Mouse (Mus musculus) hindbrain, embryonic 12.5 days (tissue): ENCODE measurements around the gene Slc25a51. TPM values are rescaled to one million over a fixed set of nuclear protein-coding genes. Genes with fewer than 3 reads are reported as not detected.
"Not testable (repeated sequence)": the region's sequence is repeated elsewhere in the genome, so short reads cannot be mapped to it uniquely, and the experiment has no call there.

Experiments used
- ATAC-seq: fragments of 200-750 bp; cut with Nextera tagmentation; 2 replicates; pipeline ENCODE4 v1.8.0; 2017; ENCODE audit warnings: moderate TSS enrichment; ENCODE audit not compliant: low FRiP score
- H3K27ac ChIP-seq: fragments of 300-500 bp; sonication (generic); 2 replicates; pipeline ENCODE4 v1.5.1; 2016; ENCODE audit warnings: mild to moderate bottlenecking
- H3K27me3 ChIP-seq: fragments of 300-500 bp; sonication (generic); 2 replicates; pipeline ENCODE4 v1.6.1; 2016; ENCODE audit warnings: mild to moderate bottlenecking
- H3K36me3 ChIP-seq: fragments of 300-500 bp; sonication (generic); 2 replicates; pipeline ENCODE4 v1.6.1; 2016; ENCODE audit warnings: mild to moderate bottlenecking
- H3K4me1 ChIP-seq: fragments of 300-500 bp; sonication (generic); 2 replicates; pipeline ENCODE4 v1.6.1; 2016
- H3K4me2 ChIP-seq: fragments of 300-500 bp; sonication (generic); replicated peaks from 2 replicates; pipeline ENCODE4 v1.6.1; 2016; ENCODE audit warnings: mild to moderate bottlenecking
- H3K4me3 ChIP-seq: fragments of 300-500 bp; sonication (generic); 2 replicates; pipeline ENCODE4 v1.5.1; 2016; ENCODE audit warnings: mild to moderate bottlenecking
- H3K9ac ChIP-seq: fragments of 300-500 bp; sonication (generic); 2 replicates; pipeline ENCODE4 v1.6.1; 2016; ENCODE audit warnings: mild to moderate bottlenecking, moderate library complexity
- H3K9me3 ChIP-seq: fragments of 300-500 bp; sonication (generic); replicated peaks from 2 replicates; pipeline ENCODE4 v1.6.1; 2016; ENCODE audit warnings: mild to moderate bottlenecking
- WGBS: fragments of 180-500 bp; shearing (Covaris S2); methylation state at CpG from one replicate; pipeline ENCODE4 v1.1.7; 2016; 5-methylcytosine and 5-hydroxymethylcytosine counted together
- polyA plus RNA-seq: library from polyadenylated mRNA; unstranded; fragments of >200 nt; fragmentation: Nextera tagmentation; extraction: Ambion mirVana; gene quantifications from 2 replicates; pipeline ENCODE4 v1.2.1, GENCODE M21; 2016

Slc25a51 gene
- polyA plus RNA-seq, 1 experiment from 2014 or later = 82.7 TPM

GRCm38 (mm10) chr4:45407001-45407702, 1.4 kb downstream of the Slc25a51 start:
- Histone ChIP-seq H3K36me3 (peaks cover 28% of the 10 kb centered on the region), H3K4me3 (peak overlapping the region; percentile 86), H3K9ac (peak overlapping the region; percentile 95), H3K9me3 (no peaks in the 10 kb centered on the region), H3K4me1 (peaks cover 25% of the 10 kb centered on the region), H3K4me2 (peak overlapping the region; percentile 81), H3K27me3 (peaks cover 5% of the 10 kb centered on the region; the same call in 1 of the 2 replicates), H3K27ac (no peak overlapping the region; the same call in 1 of the 2 replicates)
- no peak for ATAC-seq
- 76% methylated on average over 5 of the region's 5 CpGs for WGBS

GRCm38 (mm10) chr4:45406397-45406796, 2.2 kb downstream of the Slc25a51 start:
- Histone ChIP-seq H3K27ac (no peak overlapping the region), H3K27me3 (peaks cover 5% of the 10 kb centered on the region; the same call in 1 of the 2 replicates), H3K4me2 (peak overlapping the region; percentile 81), H3K4me3 (peak overlapping the region; percentile 13; the same call in 1 of the 2 replicates), H3K9me3 (no peaks in the 10 kb centered on the region), H3K9ac (no peak overlapping the region), H3K4me1 (peaks cover 25% of the 10 kb centered on the region), H3K36me3 (peaks cover 33% of the 10 kb centered on the region)
- WGBS = 61% methylated on average over 7 of the region's 7 CpGs
- no peak for ATAC-seq

- no peak overlapping the region for H3K4me2 ChIP-seq
- H3K9ac ChIP-seq = no peak overlapping the region; the same call in 1 of the 2 replicates
- H3K27ac ChIP-seq = no peak overlapping the region
These were observed 3.3 kb downstream of the Slc25a51 start for GRCm38 (mm10) chr4:45405315-45405714.

GRCm38 (mm10) chr4:45404086-45404485, 4.5 kb downstream of the Slc25a51 start:
- Histone ChIP-seq H3K4me1 (peaks cover 23% of the 10 kb centered on the region), H3K4me2 (no peak overlapping the region), H3K36me3 (peaks cover 52% of the 10 kb centered on the region), H3K9me3 (no peaks in the 10 kb centered on the region), H3K9ac (no peak overlapping the region), H3K27me3 (no peaks in the 10 kb centered on the region), H3K4me3 (no peak overlapping the region), H3K27ac (no peak overlapping the region)
- no peak for ATAC-seq
- 94% methylated on average over 7 of the region's 7 CpGs for WGBS

More at GRCm38 (mm10) chr4:45405315-45405714, 3.3 kb downstream of the Slc25a51 start:
- ATAC-seq = no peak
- Histone ChIP-seq H3K9me3 (no peaks in the 10 kb centered on the region), H3K27me3 (no peaks in the 10 kb centered on the region), H3K4me1 (peaks cover 25% of the 10 kb centered on the region), H3K4me3 (no peak overlapping the region), H3K36me3 (peaks cover 39% of the 10 kb centered on the region)
- WGBS = 69% methylated on average over 7 of the region's 7 CpGs

- Histone ChIP-seq H3K36me3 (peaks cover 58% of the 10 kb centered on the region), H3K4me1 (peaks cover 21% of the 10 kb centered on the region), H3K4me2 (no peak overlapping the region), H3K27ac (no peak overlapping the region), H3K9me3 (no peaks in the 10 kb centered on the region), H3K4me3 (no peak overlapping the region), H3K9ac (no peak overlapping the region), H3K27me3 (no peaks in the 10 kb centered on the region)
- 92% methylated on average over 7 of the region's 7 CpGs for WGBS
- ATAC-seq = no peak
These were observed 5.1 kb downstream of the Slc25a51 start for GRCm38 (mm10) chr4:45403499-45403878.

GRCm38 (mm10) chr4:45402878-45403498, 5.6 kb downstream of the Slc25a51 start:
- no peak overlapping the region for H3K9ac ChIP-seq
- 85% methylated on average over 7 of the region's 7 CpGs for whole genome bisulfite sequencing
- H3K36me3 ChIP-seq = peaks cover 63% of the 10 kb centered on the region
- no peak overlapping the region for H3K27ac ChIP-seq
- H3K4me2 ChIP-seq = no peak overlapping the region
- H3K4me3 ChIP-seq = no peak overlapping the region
- no peaks in the 10 kb centered on the region for H3K27me3 ChIP-seq
- no peak for ATAC-seq
- H3K9me3 ChIP-seq = no peaks in the 10 kb centered on the region
- peaks cover 21% of the 10 kb centered on the region for H3K4me1 ChIP-seq

- peaks cover 68% of the 10 kb centered on the region for H3K36me3 ChIP-seq
- no peak for ATAC-seq
- peaks cover 17% of the 10 kb centered on the region for H3K4me1 ChIP-seq
- H3K9ac ChIP-seq = no peak overlapping the region
- H3K27me3 ChIP-seq = no peaks in the 10 kb centered on the region
- no peaks in the 10 kb centered on the region for H3K9me3 ChIP-seq
- no peak overlapping the region for H3K4me2 ChIP-seq
- whole genome bisulfite sequencing = 92% methylated on average over 4 of the region's 4 CpGs
- H3K4me3 ChIP-seq = no peak overlapping the region
- H3K27ac ChIP-seq = no peak overlapping the region
These were observed 6.3 kb downstream of the Slc25a51 start for GRCm38 (mm10) chr4:45402281-45402680.

- H3K4me2 ChIP-seq = no peak overlapping the region
- H3K9ac ChIP-seq = no peak overlapping the region
- no peak overlapping the region for H3K27ac ChIP-seq
- H3K4me3 ChIP-seq = no peak overlapping the region
- no peak for ATAC-seq
- H3K27me3 ChIP-seq = no peaks in the 10 kb centered on the region
- 97% methylated on average over 45 of the region's 45 CpGs for WGBS
- H3K36me3 ChIP-seq = peaks cover 75% of the 10 kb centered on the region
- H3K9me3 ChIP-seq = no peaks in the 10 kb centered on the region
- H3K4me1 ChIP-seq = no peaks in the 10 kb centered on the region
These were observed 8.9 kb downstream of the Slc25a51 start for GRCm38 (mm10) chr4:45399421-45400210.

- H3K27ac ChIP-seq, H3K9me3 ChIP-seq, H3K27me3 ChIP-seq, H3K9ac ChIP-seq, ATAC-seq, H3K4me2 ChIP-seq, H3K4me3 ChIP-seq, H3K4me1 ChIP-seq: not testable (repeated sequence)
- WGBS = 87% methylated on average over 5 of the region's 5 CpGs
- peaks cover 63% of the 10 kb centered on the region for H3K36me3 ChIP-seq
These were observed 10.3 kb downstream of the Slc25a51 start for GRCm38 (mm10) chr4:45398315-45398714.

- not testable (repeated sequence) for ATAC-seq, H3K27ac ChIP-seq, H3K4me1 ChIP-seq, H3K4me2 ChIP-seq, H3K27me3 ChIP-seq, H3K9ac ChIP-seq, H3K4me3 ChIP-seq, H3K9me3 ChIP-seq
- 89% methylated on average over 6 of the region's 6 CpGs for WGBS
- peaks cover 45% of the 10 kb centered on the region for H3K36me3 ChIP-seq
These were observed 12.4 kb downstream of the Slc25a51 start for GRCm38 (mm10) chr4:45396211-45396610.

GRCm38 (mm10) chr4:45393658-45394057, 14.9 kb downstream of the Slc25a51 start:
- Histone ChIP-seq H3K9me3 (no peaks in the 10 kb centered on the region), H3K4me3 (no peak overlapping the region), H3K27ac (no peak overlapping the region), H3K36me3 (peaks cover 23% of the 10 kb centered on the region), H3K27me3 (no peaks in the 10 kb centered on the region), H3K4me2 (no peak overlapping the region), H3K9ac (no peak overlapping the region), H3K4me1 (no peaks in the 10 kb centered on the region)
- WGBS = 87% methylated on average over 5 of the region's 5 CpGs
- no peak for ATAC-seq

GRCm38 (mm10) chr4:45392994-45393393, 15.6 kb downstream of the Slc25a51 start:
- Histone ChIP-seq H3K4me2 (no peak overlapping the region), H3K9me3 (no peaks in the 10 kb centered on the region), H3K4me1 (no peaks in the 10 kb centered on the region), H3K9ac (no peak overlapping the region), H3K36me3 (peaks cover 17% of the 10 kb centered on the region; the same call in 1 of the 2 replicates), H3K27ac (no peak overlapping the region), H3K27me3 (no peaks in the 10 kb centered on the region), H3K4me3 (no peak overlapping the region)
- 89% methylated on average over 8 of the region's 8 CpGs for WGBS
- no peak for ATAC-seq
